Mouse (Mus musculus) kidney, embryonic 15.5 days (tissue): ENCODE data around the gene 1700086D15Rik. TPM values are rescaled to one million over a fixed set of nuclear protein-coding genes. Genes with fewer than 3 reads are reported as not detected.

Experiments
- polyA plus RNA-seq: library from polyadenylated mRNA; unstranded; fragments of >200 nt; fragmentation: Nextera tagmentation; extraction: Ambion mirVana; gene quantifications from 2 replicates; pipeline ENCODE4 v1.2.1, GENCODE M21; 2015

Gene 1700086D15Rik
- polyA plus RNA-seq, 1 experiment from 2014 or later = not detected

Other genes starting within 250 kb of the 1700086D15Rik start
- 30.7 TPM in 2 replicates for gene Elac2, start 180.9 kb downstream of the 1700086D15Rik start, polyA plus RNA-seq
- 7.1 and 7.4 TPM in 2 replicates for gene Arhgap44, start 3.1 kb upstream of the 1700086D15Rik start, polyA plus RNA-seq
- gene Myocd, start 110.1 kb upstream of the 1700086D15Rik start, polyA plus RNA-seq = 4.5 and 12.4 TPM in 2 replicates